Mouse (Mus musculus): ENCODE measurements around the gene Olfr70.
A peak's percentile ranks its signal among the peaks of the same experiment; 100 is the strongest.

The Olfr70 gene

GRCm38 (mm10) chr4:43700707-43701106, at the start of gene Olfr70:
Olfr70 (minus strand) TSS chr4:43700807.
- no peak for DNase-seq (ENCODE audit: low spot score in 2 of 2)

DNA sequence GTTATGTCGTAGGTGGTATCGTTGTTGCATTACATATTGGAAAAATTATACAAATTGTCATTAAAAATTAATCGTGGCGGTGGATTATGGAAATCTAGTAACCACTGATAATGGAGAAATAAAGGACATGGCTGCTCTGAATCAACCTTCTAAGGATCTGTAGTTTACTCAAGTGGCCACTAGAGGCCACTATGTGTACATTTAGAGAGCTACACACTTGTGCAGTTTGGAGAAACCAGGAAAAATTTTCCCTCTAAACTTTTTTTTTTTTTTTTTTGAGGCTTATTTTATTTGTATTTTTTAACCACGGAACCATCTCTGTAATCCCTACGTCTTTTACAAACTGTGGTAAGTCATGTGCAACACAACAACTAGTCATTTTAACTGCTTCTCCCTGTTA, 44.6 kb upstream of the Olfr70 start:
- no peak for DNase-seq (ENCODE audit: low spot score in 2 of 2)

DNA sequence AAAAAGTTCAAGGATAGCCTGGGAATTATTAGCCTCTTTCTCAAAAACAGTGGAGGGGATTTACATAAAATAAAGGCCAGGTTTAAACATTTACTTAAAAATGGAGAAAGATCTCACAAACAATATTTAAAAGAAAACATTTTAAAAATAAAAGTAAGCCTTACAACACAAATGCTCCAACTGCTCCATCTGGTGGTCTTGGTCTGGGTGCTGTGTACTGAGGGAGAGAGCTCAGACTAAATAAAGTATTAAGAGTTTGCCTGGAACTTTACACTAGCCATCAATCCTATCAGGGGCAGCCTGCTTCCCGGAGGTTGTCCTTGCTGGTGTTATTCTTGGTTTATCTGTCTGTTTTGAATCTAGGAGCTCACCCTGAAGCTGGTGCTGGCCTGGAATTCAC, 42.5 kb upstream of the Olfr70 start:
- no peak for DNase-seq (ENCODE audit: low spot score in 2 of 2)

- no peak for DNase-seq (ENCODE audit: low spot score in 2 of 2)
Measured at GRCm38 (mm10) chr4:43742637-43743036, 42.0 kb upstream of the Olfr70 start.

GRCm38 (mm10) chr4:43741526-43741925, 40.9 kb upstream of the Olfr70 start:
- no peak for DNase-seq (ENCODE audit: low spot score in 2 of 2)

- no peak for DNase-seq (ENCODE audit: low spot score in 2 of 2)
Measured at GRCm38 (mm10) chr4:43738989-43739674, 38.5 kb upstream of the Olfr70 start.

- no peak for DNase-seq (ENCODE audit: low spot score in 2 of 2)
Measured at GRCm38 (mm10) chr4:43737144-43737543, 36.5 kb upstream of the Olfr70 start.

GRCm38 (mm10) chr4:43733186-43733585, 32.6 kb upstream of the Olfr70 start:
- DNase-seq (ENCODE audit: low spot score in 2 of 2), result no peak

DNA sequence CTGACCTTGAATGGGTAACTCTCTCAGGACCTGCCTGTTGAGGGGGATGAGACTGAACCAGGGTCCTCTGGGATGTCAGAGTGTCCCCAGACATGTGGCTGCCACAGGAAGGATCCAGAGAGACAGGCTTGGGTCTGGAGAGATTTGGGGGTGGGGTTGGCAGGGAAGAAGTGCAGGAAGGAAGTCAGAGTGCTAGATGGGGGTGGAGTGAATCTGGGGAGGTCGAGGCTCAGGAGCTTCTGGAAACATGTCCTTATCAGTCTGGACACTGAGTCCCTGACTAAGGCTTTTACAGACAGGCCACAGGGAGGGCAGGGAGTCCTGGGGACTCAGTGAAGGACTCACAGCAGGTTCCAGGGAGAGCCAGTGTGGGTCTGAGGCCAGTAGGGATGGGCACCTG, 31.6 kb upstream of the Olfr70 start:
- no peak for DNase-seq (ENCODE audit: low spot score in 2 of 2)

- DNase-seq (ENCODE audit: low spot score in 2 of 2), result no peak
Measured at GRCm38 (mm10) chr4:43730750-43731297, 30.2 kb upstream of the Olfr70 start.

GRCm38 (mm10) chr4:43729794-43730550, 29.4 kb upstream of the Olfr70 start, which contains the start of gene Spaar:
Spaar (plus strand) TSS chr4:43730034.
- DNase-seq (ENCODE audit: low spot score in 2 of 2), result no peak

- no peak for DNase-seq (ENCODE audit: low spot score in 2 of 2)
Measured at GRCm38 (mm10) chr4:43729126-43729525, 28.5 kb upstream of the Olfr70 start.

DNA sequence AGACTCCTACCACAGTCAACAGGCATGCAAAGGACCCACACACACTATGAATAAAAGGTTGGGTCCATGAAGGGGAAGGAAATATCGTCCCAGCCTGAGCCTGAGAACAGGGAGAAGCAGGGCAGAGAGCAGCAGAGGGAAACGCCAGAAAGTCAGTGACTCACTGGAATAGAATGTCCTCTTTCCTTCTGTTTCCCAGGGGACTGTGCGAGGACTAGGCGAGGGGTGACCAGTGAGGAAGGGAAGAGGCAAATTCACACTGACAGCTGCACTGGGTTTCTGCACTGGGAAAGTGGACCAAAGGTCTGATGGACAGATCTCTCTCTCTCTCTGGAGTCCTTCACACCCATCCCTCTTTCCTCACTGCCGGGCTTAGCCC, 28.0 kb upstream of the Olfr70 start:
- DNase-seq (ENCODE audit: low spot score in 2 of 2), result no peak

DNA sequence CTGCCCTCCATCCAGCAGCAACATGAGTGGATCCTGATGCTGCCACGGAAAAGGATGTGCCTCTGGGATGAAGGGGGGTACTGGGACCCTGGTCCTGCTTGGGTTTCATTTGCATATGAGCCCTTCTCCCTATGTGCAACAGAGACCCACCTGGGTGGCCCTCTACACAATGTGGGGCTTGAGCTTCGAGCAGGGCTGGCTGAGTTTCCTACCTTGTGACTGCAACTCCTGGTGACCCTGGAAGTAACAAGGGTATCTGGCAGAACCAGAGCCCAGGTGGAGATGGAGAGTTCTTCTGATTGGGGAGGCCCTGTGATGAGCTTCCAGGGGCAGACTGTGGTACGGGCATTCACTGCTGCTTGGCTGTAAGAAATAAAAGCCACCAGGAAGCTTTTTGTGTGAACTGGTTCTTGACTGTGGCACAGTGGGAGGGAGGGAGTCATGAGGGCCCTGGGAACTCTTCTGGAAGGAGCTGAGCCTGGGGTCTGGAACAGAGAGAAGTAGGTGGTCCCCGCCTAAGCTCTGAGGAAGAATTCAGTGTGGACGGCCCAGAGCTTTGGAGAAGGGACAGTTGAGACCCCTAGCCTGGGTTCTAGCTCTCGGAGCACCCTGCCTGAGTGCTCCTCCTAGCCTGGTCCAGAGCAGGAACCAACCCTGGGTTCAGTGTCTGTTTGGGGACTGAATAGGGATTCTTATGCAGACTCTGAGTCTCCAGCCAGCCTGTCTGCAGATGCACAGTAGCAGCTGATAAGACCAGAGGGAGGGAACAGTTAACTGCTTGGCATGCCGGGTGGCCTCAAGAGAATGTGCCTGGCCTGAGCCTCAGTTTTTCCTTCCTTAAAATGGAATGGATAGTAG, 27.3 kb upstream of the Olfr70 start:
- no peak for DNase-seq (ENCODE audit: low spot score in 2 of 2)

- DNase-seq (ENCODE audit: low spot score in 2 of 2), result no peak
Measured at GRCm38 (mm10) chr4:43726995-43727394, 26.4 kb upstream of the Olfr70 start, which contains the start of gene Hrct1. Hrct1 (plus strand) TSS chr4:43727188.

- no peak for DNase-seq (ENCODE audit: low spot score in 2 of 2)
Measured at GRCm38 (mm10) chr4:43726228-43726993, 25.8 kb upstream of the Olfr70 start.

GRCm38 (mm10) chr4:43724764-43725163, 24.2 kb upstream of the Olfr70 start:
- DNase-seq (ENCODE audit: low spot score in 2 of 2), result peak in 1 of 2 experiments; percentile 45

- DNase-seq (ENCODE audit: low spot score in 2 of 2), result no peak
Measured at GRCm38 (mm10) chr4:43722191-43722590, 21.6 kb upstream of the Olfr70 start.

- no peak for DNase-seq (ENCODE audit: low spot score in 2 of 2)
Measured at GRCm38 (mm10) chr4:43720491-43721228, 20.1 kb upstream of the Olfr70 start.

- no peak for DNase-seq (ENCODE audit: low spot score in 2 of 2)
Measured at GRCm38 (mm10) chr4:43713652-43714219, 13.1 kb upstream of the Olfr70 start.
